In genomic region chr4:120149142-120149524, GRCm38 (mm10) we compare ENCODE assay signal across 8 mouse cellular contexts. TPM values are rescaled to one million over a fixed set of nuclear protein-coding genes. Genes with fewer than 3 reads are reported as not detected.
DNase-seq lines count a peak whose midpoint lies in the region; ATAC-seq lines count a peak whose summit lies in the region.

No protein-coding gene starts in this region.

- H3K27me3 ChIP-seq in lung, embryonic 16.5 days (ENCODE audit: control insufficient read depth, insufficient read depth, low read depth, low read length): no peaks in the 10 kb centered on the region
- H3K27me3 ChIP-seq in hindbrain, embryonic 16.5 days (replicated peaks; ENCODE audit: control insufficient read depth, insufficient read depth, low read length): no peaks in the 10 kb centered on the region
- H3K27me3 ChIP-seq in midbrain, embryonic 16.5 days (ENCODE audit: control insufficient read depth, insufficient read depth, low read depth, low read length): no peaks in the 10 kb centered on the region

- no peaks in the 10 kb centered on the region for H3K9me3 ChIP-seq in lung, embryonic 16.5 days (ENCODE audit: control insufficient read depth, low read length)
- no peaks in the 10 kb centered on the region for H3K9me3 ChIP-seq in hindbrain, embryonic 16.5 days (ENCODE audit: control insufficient read depth, low read length)
- no peaks in the 10 kb centered on the region for H3K9me3 ChIP-seq in midbrain, embryonic 16.5 days (replicated peaks; ENCODE audit: control insufficient read depth, low read length, poor library complexity, severe bottlenecking)

- peak overlapping the region; percentile 1; the same call in 1 of the 2 replicates for H3K27ac ChIP-seq in lung, embryonic 16.5 days (ENCODE audit: low read length)
- no peak overlapping the region for H3K27ac ChIP-seq in hindbrain, embryonic 16.5 days (ENCODE audit: low read depth, low read length)
- no peak overlapping the region for H3K27ac ChIP-seq in midbrain, embryonic 16.5 days (ENCODE audit: low read length)

- peak overlapping the region; percentile 51 for H3K4me2 ChIP-seq in lung, embryonic 16.5 days (ENCODE audit: low read depth, low read length)
- H3K4me2 ChIP-seq in hindbrain, embryonic 16.5 days (ENCODE audit: low read length): peak overlapping the region; percentile 49
- peak overlapping the region; percentile 57 for H3K4me2 ChIP-seq in midbrain, embryonic 16.5 days (ENCODE audit: low read length)

- DNase-seq in CD4-positive, CD25-positive, alpha-beta regulatory T cell, adult 2 months (ENCODE audit: low read depth, low spot score): peak; percentile 52
- no peak for DNase-seq in lung, postnatal 4 days
- DNase-seq in right cerebral cortex, postnatal 36 days (ENCODE audit: low spot score in 2 of 2): no peak
- DNase-seq in adrenal gland, adult (ENCODE audit: inconsistent age in 2 of 2, low spot score in 1 of 2): no peak

- peak overlapping the region; percentile 51 for H3K9ac ChIP-seq in lung, embryonic 16.5 days (ENCODE audit: low read length)
- H3K9ac ChIP-seq in hindbrain, embryonic 16.5 days (ENCODE audit: low read depth, low read length): no peak overlapping the region; the same call in 1 of the 2 replicates
- peak overlapping the region; percentile 59; the same call in 1 of the 2 replicates for H3K9ac ChIP-seq in midbrain, embryonic 16.5 days (ENCODE audit: low read depth, low read length)

- H3K36me3 ChIP-seq in lung, embryonic 16.5 days (ENCODE audit: control insufficient read depth, insufficient read depth, low read length): no peaks in the 10 kb centered on the region
- H3K36me3 ChIP-seq in hindbrain, embryonic 16.5 days (ENCODE audit: control insufficient read depth, insufficient read depth, low read length): no peaks in the 10 kb centered on the region
- no peaks in the 10 kb centered on the region for H3K36me3 ChIP-seq in midbrain, embryonic 16.5 days (ENCODE audit: control insufficient read depth, insufficient read depth, low read length)

- no peak for ATAC-seq in CD4-positive, CD25-positive, alpha-beta regulatory T cell, adult 4 months
- ATAC-seq in lung, embryonic 16.5 days (ENCODE audit: low read depth): peak; percentile 41; the same call in 1 of the 2 replicates
- ATAC-seq in hindbrain, embryonic 16.5 days: peak; percentile 29; the same call in 1 of the 2 replicates
- peak; percentile 44 for ATAC-seq in midbrain, embryonic 16.5 days

- H3K4me1 ChIP-seq in lung, embryonic 16.5 days (replicated peaks; ENCODE audit: control insufficient read depth, insufficient read depth, low read length): peaks cover 27% of the 10 kb centered on the region
- peaks cover 6% of the 10 kb centered on the region; the same call in 1 of the 2 replicates for H3K4me1 ChIP-seq in hindbrain, embryonic 16.5 days (ENCODE audit: control insufficient read depth, insufficient read depth, low read depth, low read length)
- peaks cover 6% of the 10 kb centered on the region; the same call in 1 of the 2 replicates for H3K4me1 ChIP-seq in midbrain, embryonic 16.5 days (ENCODE audit: control insufficient read depth, insufficient read depth, low read length)

- H3K4me3 ChIP-seq in lung, embryonic 16.5 days (ENCODE audit: low read length): peak overlapping the region; percentile 20; the same call in 1 of the 2 replicates
- H3K4me3 ChIP-seq in hindbrain, embryonic 16.5 days (ENCODE audit: low read length): no peak overlapping the region
- H3K4me3 ChIP-seq in midbrain, embryonic 16.5 days (ENCODE audit: low read depth, low read length): no peak overlapping the region; the same call in 1 of the 2 replicates

- 46% methylated on average over 3 of the region's 3 CpGs for WGBS in lung, embryonic 16.5 days
- 35% methylated on average over 3 of the region's 3 CpGs for WGBS in hindbrain, embryonic 16.5 days
- 27% methylated on average over 3 of the region's 3 CpGs for WGBS in midbrain, embryonic 16.5 days

RNA-seq across cellular contexts. Expression of gene Edn2, which starts 11.9 kb away (rescaled TPM):
- polyA plus RNA-seq in CD4-positive, CD25-positive, alpha-beta regulatory T cell, adult 4 months (2017; shearing (Covaris generic)): not detected
- 0.74 and 0.85 TPM in 2 replicates for polyA plus RNA-seq in lung, embryonic 16.5 days (2015; fragmentation: Nextera tagmentation; extraction: Ambion mirVana)
- 0.31 TPM in 1 of 2 replicates, not detected in the other for polyA plus RNA-seq in hindbrain, embryonic 16.5 days (2015; fragmentation: Nextera tagmentation; extraction: Ambion mirVana)
- 0.19 TPM in 1 of 2 replicates, not detected in the other for polyA plus RNA-seq in midbrain, embryonic 16.5 days (2015; fragmentation: Nextera tagmentation; extraction: Ambion mirVana)
